In the genomic region with DNA sequence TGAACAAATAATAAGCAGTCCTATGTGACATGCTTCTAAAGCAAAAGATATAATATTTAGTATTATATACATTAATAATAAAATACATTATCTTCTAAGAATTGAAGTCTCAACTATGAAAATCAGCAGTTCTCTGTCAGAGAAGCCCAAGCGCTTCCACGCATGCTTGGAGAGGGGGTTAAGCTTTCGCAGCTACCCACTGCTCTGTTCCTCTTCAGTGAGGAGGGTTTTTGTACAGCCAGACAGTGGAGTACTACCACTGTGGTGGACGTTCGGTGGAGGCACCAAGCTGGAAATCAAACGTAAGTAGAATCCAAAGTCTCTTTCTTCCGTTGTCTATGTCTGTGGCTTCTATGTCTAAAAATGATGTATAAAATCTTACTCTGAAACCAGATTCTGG, we compare ENCODE assay signal across 24 mouse cellular contexts.
"Had no signal": no experiment of that assay in that cellular context is flagged by ENCODE, and none has a peak within 500 bp of the region (broad histone marks: within the 10 kb centered on the region; RNA-seq: fewer than 3 reads in every experiment).

No protein-coding gene starts in this region.

- DNase-seq: gastrocnemius, postnatal 14 days; gastrocnemius, postnatal 36 days; heart, adult 11 months; heart, adult 2 months; heart, postnatal 14 days; heart, postnatal 36 days; kidney, adult 11 months; kidney, adult 2 months; kidney, postnatal 14 days; kidney, postnatal 36 days; layer of hippocampus, adult 9-11 months; layer of hippocampus, postnatal 36 days; left cerebral cortex, postnatal 4 days had no signal

- H3K27ac ChIP-seq: heart, adult 2 months; heart, embryonic 13.5 days; heart, embryonic 15.5 days; hindbrain, embryonic 13.5 days; hindbrain, embryonic 15.5 days; hindbrain, postnatal 0 days; kidney, embryonic 15.5 days; kidney, postnatal 0 days; limb, embryonic 13.5 days; limb, embryonic 15.5 days had no signal

- H3K4me2 ChIP-seq: heart, embryonic 11.5 days; heart, embryonic 13.5 days; heart, embryonic 15.5 days; hindbrain, embryonic 13.5 days; hindbrain, embryonic 15.5 days; kidney, embryonic 15.5 days; limb, embryonic 13.5 days; limb, embryonic 15.5 days had no signal

- H3K27me3 ChIP-seq: heart, embryonic 13.5 days; heart, embryonic 15.5 days; hindbrain, embryonic 13.5 days; hindbrain, embryonic 15.5 days; kidney, embryonic 15.5 days; limb, embryonic 13.5 days; limb, embryonic 15.5 days had no signal

- H3K9me3 ChIP-seq: heart, embryonic 13.5 days; heart, embryonic 15.5 days; hindbrain, embryonic 13.5 days; hindbrain, embryonic 15.5 days; kidney, embryonic 15.5 days; limb, embryonic 13.5 days; limb, embryonic 15.5 days had no signal

- H3K9ac ChIP-seq: heart, embryonic 13.5 days; heart, embryonic 15.5 days; hindbrain, embryonic 13.5 days; hindbrain, embryonic 15.5 days; kidney, embryonic 15.5 days; limb, embryonic 13.5 days; limb, embryonic 15.5 days had no signal

- H3K4me3 ChIP-seq: heart, adult 2 months; heart, embryonic 13.5 days; heart, embryonic 15.5 days; hindbrain, embryonic 13.5 days; hindbrain, embryonic 15.5 days; kidney, embryonic 15.5 days; limb, embryonic 13.5 days; limb, embryonic 15.5 days had no signal

- H3K36me3 ChIP-seq: heart, embryonic 13.5 days; heart, embryonic 15.5 days; hindbrain, embryonic 13.5 days; hindbrain, embryonic 15.5 days; kidney, embryonic 15.5 days; limb, embryonic 13.5 days; limb, embryonic 15.5 days had no signal

- H3K4me1 ChIP-seq: heart, embryonic 13.5 days; heart, embryonic 15.5 days; hindbrain, embryonic 13.5 days; hindbrain, embryonic 15.5 days; kidney, embryonic 15.5 days; limb, embryonic 13.5 days; limb, embryonic 15.5 days had no signal

- ATAC-seq: hindbrain, postnatal 0 days; intestine, embryonic 16.5 days had no signal
